Mouse (Mus musculus) neural tube, embryonic 12.5 days (tissue): ENCODE data around the gene Mrpl45. TPM values are rescaled to one million over a fixed set of nuclear protein-coding genes. Genes with fewer than 3 reads are reported as not detected.
"Not testable (repeated sequence)": the region's sequence is repeated elsewhere in the genome, so short reads cannot be mapped to it uniquely, and the experiment has no call there.

ENCODE experiments used
- ATAC-seq: fragments of 200-750 bp; cut with Nextera tagmentation; 2 replicates; pipeline ENCODE4 v1.8.0; 2017; ENCODE audit warnings: low read depth, mild to moderate bottlenecking, moderate TSS enrichment, moderate library complexity; ENCODE audit not compliant: low FRiP score
- H3K27ac ChIP-seq: fragments of 300-500 bp; sonication (generic); 2 replicates; pipeline ENCODE4 v1.5.1; 2016
- H3K27me3 ChIP-seq: fragments of 300-500 bp; sonication (generic); replicated peaks from 2 replicates; pipeline ENCODE4 v1.6.1; 2016; ENCODE audit warnings: mild to moderate bottlenecking
- H3K36me3 ChIP-seq: fragments of 300-500 bp; sonication (generic); 2 replicates; pipeline ENCODE4 v1.6.1; 2016; ENCODE audit warnings: mild to moderate bottlenecking
- H3K4me1 ChIP-seq: fragments of 300-500 bp; sonication (generic); 2 replicates; pipeline ENCODE4 v1.6.1; 2016
- H3K4me2 ChIP-seq: fragments of 300-500 bp; sonication (generic); replicated peaks from 2 replicates; pipeline ENCODE4 v1.6.1; 2016; ENCODE audit warnings: mild to moderate bottlenecking
- H3K4me3 ChIP-seq: fragments of 300-500 bp; sonication (generic); 2 replicates; pipeline ENCODE4 v1.5.1; 2016
- H3K9ac ChIP-seq: fragments of 300-500 bp; sonication (generic); 2 replicates; pipeline ENCODE4 v1.6.1; 2016; ENCODE audit warnings: mild to moderate bottlenecking
- H3K9me3 ChIP-seq: fragments of 300-500 bp; sonication (generic); 2 replicates; pipeline ENCODE4 v1.6.1; 2016; ENCODE audit warnings: mild to moderate bottlenecking
- WGBS: fragments of 180-500 bp; shearing (Covaris S2); methylation state at CpG from one replicate; pipeline ENCODE4 v1.1.7; 2016; 5-methylcytosine and 5-hydroxymethylcytosine counted together
- polyA plus RNA-seq: library from polyadenylated mRNA; unstranded; fragments of >200 nt; fragmentation: Nextera tagmentation; extraction: Ambion mirVana; gene quantifications from 2 replicates; pipeline ENCODE4 v1.2.1, GENCODE M21; 2016

Mrpl45 gene
- polyA plus RNA-seq, 1 experiment from 2014 or later, result 48.9 TPM

DNA sequence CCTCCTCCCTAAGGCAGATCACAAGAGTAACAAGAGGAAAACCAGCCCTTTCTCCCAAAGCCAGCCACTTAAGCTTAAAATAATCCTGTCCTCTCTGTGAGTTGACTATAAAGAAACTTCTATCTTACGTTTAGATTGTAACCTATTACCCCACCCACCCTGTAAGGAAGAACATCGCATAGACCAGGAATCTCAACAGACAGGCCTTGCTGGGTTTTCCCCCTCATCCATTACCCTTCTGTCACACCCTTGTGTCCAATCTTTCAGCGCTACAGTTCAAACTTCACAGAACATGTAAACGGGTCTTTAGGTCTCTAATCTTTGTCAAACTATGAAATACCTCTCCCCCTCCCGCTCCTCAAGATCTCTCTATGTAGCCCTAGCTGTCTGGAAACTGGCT is 10.9 kb upstream of the Mrpl45 start:
- 92% methylated on average over 5 of the region's 5 CpGs for WGBS
- peaks cover 3% of the 10 kb centered on the region for H3K4me1 ChIP-seq
- H3K27me3 ChIP-seq, result no peaks in the 10 kb centered on the region
- H3K4me3 ChIP-seq, result no peak overlapping the region
- H3K9ac ChIP-seq, result no peak overlapping the region
- H3K9me3 ChIP-seq, result no peaks in the 10 kb centered on the region
- H3K36me3 ChIP-seq, result no peaks in the 10 kb centered on the region
- no peak for ATAC-seq
- H3K4me2 ChIP-seq, result no peak overlapping the region
- no peak overlapping the region for H3K27ac ChIP-seq

DNA sequence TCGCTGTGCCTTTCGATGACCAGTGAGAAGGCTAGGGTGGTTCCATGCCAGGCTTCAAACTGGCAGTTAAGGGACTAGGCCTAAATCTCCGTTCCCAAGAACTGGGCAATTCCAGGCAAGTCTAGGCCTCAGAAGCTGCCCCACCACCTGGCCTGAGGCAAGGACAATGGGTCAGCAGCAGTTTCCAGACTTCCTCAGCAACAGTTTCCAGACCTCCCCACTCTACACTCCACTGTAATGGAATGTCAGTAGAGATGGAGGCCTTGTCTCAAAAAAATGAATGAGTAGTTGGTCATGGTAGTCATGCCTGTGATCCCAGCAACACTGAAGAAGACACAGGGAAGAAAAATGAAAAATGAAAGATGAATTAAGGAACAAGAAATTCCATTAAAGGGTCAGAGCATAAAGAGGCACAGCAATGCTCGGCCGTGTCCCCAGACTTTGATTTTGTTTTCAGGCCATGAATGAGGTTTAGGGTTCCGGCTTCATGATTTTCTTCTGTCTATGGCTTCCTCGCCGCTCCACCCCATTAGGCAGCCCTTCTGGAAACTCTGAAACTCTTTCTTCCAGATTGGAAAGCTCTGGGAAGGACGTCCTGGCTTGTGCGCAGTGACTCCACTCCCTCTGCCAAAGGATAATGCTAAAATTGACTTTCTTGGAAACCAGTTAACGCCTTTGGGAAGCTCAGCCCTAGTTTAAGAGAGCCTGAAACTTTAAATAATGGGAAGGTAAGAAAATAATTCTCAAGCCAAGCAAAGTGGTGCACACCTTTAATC is 8.0 kb upstream of the Mrpl45 start:
- no peaks in the 10 kb centered on the region for H3K36me3 ChIP-seq
- no peak for ATAC-seq
- H3K4me3 ChIP-seq, result no peak overlapping the region
- peaks cover 20% of the 10 kb centered on the region for H3K4me1 ChIP-seq
- 93% methylated on average over 11 of the region's 11 CpGs for WGBS
- H3K9me3 ChIP-seq, result no peaks in the 10 kb centered on the region
- H3K27me3 ChIP-seq, result no peaks in the 10 kb centered on the region
- no peak overlapping the region for H3K27ac ChIP-seq
- no peak overlapping the region for H3K9ac ChIP-seq
- H3K4me2 ChIP-seq, result no peak overlapping the region

DNA sequence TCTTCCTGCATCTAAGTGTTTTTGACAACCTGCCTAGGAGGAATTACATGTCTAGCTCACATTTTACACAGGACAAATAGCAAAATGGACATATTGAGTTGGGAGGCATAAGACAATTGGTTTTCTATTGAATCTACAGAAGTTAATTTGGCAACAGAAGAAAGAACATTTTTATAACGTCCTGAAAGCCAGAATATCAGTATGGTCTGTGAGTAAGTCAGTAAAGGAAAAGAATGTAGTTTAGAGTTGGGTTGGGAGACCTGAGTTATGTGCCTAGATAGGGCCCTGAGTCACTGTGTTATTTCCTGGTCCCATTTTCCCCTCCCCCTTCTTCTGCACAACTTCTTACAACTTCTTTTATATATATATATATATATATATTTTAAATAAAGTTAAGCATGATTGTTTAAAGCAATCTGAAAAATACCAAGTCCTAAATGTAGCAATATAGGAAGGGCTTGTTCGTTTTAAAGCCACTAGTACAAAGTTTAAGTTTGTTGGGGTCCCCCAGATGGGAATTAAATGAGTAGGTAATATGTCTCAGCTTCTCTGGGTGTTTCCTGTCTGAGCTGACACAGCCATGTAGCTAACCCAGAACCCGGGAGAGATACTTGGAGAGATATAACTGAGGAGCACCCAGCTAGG is 6.6 kb upstream of the Mrpl45 start:
- 62% methylated on average over 3 of the region's 3 CpGs for WGBS
- Histone ChIP-seq H3K4me3 (no peak overlapping the region), H3K36me3 (no peaks in the 10 kb centered on the region), H3K9ac (no peak overlapping the region), H3K4me1 (peaks cover 20% of the 10 kb centered on the region), H3K27ac (no peak overlapping the region), H3K9me3 (no peaks in the 10 kb centered on the region), H3K4me2 (peak overlapping the region; percentile 73), H3K27me3 (no peaks in the 10 kb centered on the region)
- ATAC-seq, result no peak

DNA sequence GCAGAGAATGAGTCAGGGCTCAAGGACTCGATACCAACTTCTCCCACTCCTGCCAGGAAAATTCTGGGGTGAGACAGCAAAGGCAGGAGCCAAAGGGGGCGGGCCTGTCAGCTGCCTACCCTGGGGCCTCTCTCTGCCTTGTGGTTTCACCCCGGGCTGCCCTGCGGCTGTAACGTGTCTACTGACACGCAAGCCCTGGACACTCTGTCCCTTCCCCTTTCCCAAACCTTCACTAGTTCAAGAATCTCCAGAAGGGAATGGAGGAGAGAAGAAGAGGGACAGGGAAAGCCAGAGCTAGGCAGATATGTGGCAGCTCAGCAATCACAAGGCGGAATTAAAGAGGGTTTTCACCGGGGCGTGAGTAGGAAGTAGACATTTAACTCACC is 6.1 kb upstream of the Mrpl45 start:
- Histone ChIP-seq H3K9me3 (no peaks in the 10 kb centered on the region), H3K36me3 (no peaks in the 10 kb centered on the region), H3K9ac (peak overlapping the region; percentile 38; the same call in 1 of the 2 replicates), H3K4me1 (peaks cover 20% of the 10 kb centered on the region), H3K27ac (no peak overlapping the region), H3K27me3 (no peaks in the 10 kb centered on the region), H3K4me3 (peak overlapping the region; percentile 31), H3K4me2 (peak overlapping the region; percentile 73)
- ATAC-seq, result no peak
- 4% methylated on average over 9 of the region's 9 CpGs for WGBS

DNA sequence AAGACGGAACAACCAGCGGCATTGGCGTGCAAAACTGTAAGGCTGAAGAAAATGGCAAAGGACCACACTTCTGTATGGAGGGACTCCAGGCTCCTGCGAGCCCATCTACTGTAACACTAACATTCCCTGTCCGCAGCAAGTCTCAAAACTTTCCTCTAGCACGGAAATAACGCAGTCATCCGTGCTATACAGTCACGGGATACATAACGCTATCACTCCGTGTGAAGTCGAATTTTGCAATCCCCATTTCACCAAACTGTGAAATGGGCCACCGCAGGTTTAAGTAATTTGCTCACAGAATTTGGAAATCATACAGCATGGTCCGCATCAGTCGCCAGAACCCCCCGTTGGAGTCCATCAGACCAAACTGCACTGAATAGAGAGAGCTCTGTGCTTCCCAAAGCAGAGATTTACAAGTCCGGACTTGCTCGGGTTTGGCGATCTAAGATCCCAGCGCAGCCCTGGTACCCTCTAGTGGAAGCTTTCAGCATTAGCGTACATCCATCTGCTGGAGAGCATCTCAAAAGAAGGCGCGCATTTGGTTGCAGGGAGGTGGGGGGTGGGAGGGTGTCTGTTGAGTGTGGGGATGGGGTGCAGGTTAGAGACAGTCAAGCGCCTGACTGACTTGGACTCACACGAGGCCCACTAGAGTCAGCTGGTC is 5.5 kb upstream of the Mrpl45 start:
- ATAC-seq, result peak; percentile 44; the same call in 1 of the 2 replicates
- Histone ChIP-seq H3K27ac (no peak overlapping the region), H3K4me2 (peak overlapping the region; percentile 73), H3K9me3 (no peaks in the 10 kb centered on the region), H3K36me3 (no peaks in the 10 kb centered on the region), H3K4me1 (peaks cover 20% of the 10 kb centered on the region), H3K9ac (peak overlapping the region; percentile 38; the same call in 1 of the 2 replicates), H3K4me3 (peak overlapping the region; percentile 31), H3K27me3 (no peaks in the 10 kb centered on the region)
- WGBS, result under 1% methylated on average over 25 of the region's 25 CpGs

DNA sequence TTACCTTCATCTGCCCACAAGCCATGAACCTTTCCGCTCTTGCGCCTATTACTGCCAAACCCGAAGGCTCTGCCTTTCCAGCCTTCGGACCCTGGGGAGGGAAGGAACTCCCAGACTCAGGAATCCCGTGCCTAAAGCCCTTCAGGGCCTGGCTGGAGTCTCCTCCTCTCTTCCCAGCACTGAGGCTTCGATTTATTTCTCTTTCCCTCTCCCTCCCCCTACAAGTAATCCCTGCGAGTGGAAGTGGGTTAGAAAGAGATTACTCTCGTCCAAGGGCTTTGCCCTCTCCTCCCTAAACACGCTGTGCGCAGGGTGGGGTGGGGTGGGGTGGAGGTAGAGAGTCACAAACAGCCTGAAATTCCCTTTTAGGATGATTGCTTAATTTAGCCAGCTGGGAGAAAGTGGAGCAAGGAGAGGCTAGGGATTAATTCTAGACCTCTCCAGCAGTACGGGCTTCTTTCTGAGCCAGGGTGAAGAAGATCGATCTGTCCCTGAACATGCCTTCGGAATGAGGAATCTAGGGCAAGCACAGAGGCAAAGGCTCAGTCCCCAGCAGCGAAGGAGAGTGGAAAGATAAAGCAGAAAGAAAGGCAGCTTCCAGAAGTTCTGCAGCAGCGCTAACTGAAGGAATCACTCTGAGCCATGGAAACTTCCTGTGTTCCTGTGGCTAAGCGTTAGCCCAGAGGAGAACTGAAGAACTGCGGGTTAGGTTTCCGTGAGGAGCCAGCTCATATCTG is 4.5 kb upstream of the Mrpl45 start:
- Histone ChIP-seq H3K27me3 (no peaks in the 10 kb centered on the region), H3K4me1 (peaks cover 20% of the 10 kb centered on the region), H3K9ac (peak overlapping the region; percentile 26; the same call in 1 of the 2 replicates), H3K4me3 (peak overlapping the region; percentile 2; the same call in 1 of the 2 replicates), H3K36me3 (no peaks in the 10 kb centered on the region), H3K4me2 (peak overlapping the region; percentile 73), H3K9me3 (no peaks in the 10 kb centered on the region), H3K27ac (no peak overlapping the region)
- 8% methylated on average over 18 of the region's 18 CpGs for WGBS
- ATAC-seq, result no peak

DNA sequence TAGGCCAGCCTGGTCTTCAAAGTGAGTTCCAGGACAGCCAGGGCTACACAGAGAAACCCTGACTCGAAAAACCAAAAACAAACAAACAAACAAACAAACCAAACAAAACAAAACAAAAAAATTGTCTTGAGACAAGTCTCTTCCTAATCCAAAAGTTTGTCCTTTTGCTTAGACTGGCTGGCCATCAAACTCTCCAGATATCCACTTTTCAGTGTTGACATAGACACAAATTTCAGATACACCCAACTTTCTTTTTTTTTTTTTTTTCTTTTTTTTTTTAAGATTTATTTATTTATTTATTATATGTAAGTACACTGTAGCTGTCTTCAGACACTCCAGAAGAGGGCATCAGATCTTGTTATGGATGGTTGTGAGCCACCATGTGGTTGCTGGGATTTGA is 2.6 kb upstream of the Mrpl45 start:
- not testable (repeated sequence) for ATAC-seq, H3K36me3 ChIP-seq, H3K27ac ChIP-seq, H3K9ac ChIP-seq, H3K9me3 ChIP-seq, H3K4me3 ChIP-seq, H3K4me2 ChIP-seq, H3K27me3 ChIP-seq
- WGBS, result 73% methylated on average over 1 of the region's 1 CpGs
- H3K4me1 ChIP-seq, result peaks cover 24% of the 10 kb centered on the region

DNA sequence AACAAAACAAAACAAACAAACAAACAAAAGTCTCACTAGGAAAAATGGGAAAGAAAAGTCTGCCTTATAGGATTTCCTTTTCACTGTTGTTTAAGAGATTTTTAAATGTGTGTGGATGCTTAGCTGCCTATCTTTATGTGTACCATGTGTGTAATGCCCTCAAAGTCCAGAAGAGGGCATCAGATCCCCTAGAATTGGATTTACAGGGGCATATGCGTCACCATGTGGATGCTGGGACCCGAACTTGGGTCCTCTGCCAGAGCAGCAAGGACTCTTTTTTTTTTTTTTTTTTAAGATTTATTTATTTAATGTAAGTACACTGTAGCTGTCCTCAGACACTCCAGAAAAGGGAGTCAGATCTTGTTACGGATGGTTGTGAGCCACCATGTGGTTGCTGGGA is 1.4 kb upstream of the Mrpl45 start:
- WGBS, result 96% methylated on average over 3 of the region's 3 CpGs
- no peak overlapping the region for H3K4me2 ChIP-seq
- no peaks in the 10 kb centered on the region for H3K9me3 ChIP-seq
- no peak overlapping the region for H3K9ac ChIP-seq
- no peak overlapping the region for H3K4me3 ChIP-seq
- ATAC-seq, result no peak
- peaks cover 4% of the 10 kb centered on the region; the same call in 1 of the 2 replicates for H3K36me3 ChIP-seq
- no peak overlapping the region for H3K27ac ChIP-seq
- H3K27me3 ChIP-seq, result no peaks in the 10 kb centered on the region
- peaks cover 24% of the 10 kb centered on the region for H3K4me1 ChIP-seq

DNA sequence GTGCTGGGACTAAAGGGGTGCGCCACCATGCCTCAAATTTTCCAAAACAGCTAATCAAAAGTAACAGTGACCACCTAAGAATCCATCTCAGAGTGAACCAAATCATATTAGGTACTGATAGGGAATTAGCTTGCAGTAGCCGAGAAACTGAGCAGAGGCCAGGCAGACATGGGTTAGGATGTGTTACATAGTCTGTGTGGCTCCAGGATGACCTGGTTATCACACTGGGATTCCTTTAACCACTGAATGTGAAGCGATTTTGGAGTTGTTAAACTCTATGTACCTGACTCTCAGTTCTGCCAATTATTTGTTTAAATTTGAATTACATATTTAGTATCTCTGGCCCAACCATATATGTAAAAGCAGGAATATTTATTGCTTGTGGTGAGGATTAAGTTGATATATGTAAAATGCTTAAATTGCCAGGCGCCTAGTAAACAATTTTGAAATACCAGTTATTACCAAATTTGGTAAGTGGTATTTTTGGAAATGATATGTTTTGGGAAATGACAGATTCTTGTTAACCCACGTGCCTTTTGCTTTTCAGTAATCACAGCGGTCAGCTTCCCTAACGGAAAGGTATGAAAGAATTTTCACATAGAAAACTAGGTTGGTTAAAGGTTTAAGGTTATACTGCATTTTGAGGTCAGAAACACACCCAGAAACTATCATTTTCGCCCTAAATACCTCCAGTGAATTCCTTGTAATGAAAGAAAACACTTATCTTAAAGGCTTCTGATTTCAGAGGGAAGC is 589 bp upstream of the Mrpl45 start:
- Histone ChIP-seq H3K9me3 (no peaks in the 10 kb centered on the region), H3K36me3 (peaks cover 4% of the 10 kb centered on the region; the same call in 1 of the 2 replicates), H3K9ac (no peak overlapping the region), H3K4me2 (peak overlapping the region; percentile 61), H3K27ac (no peak overlapping the region), H3K27me3 (no peaks in the 10 kb centered on the region), H3K4me3 (no peak overlapping the region; the same call in 1 of the 2 replicates), H3K4me1 (peaks cover 18% of the 10 kb centered on the region)
- WGBS, result 52% methylated on average over 8 of the region's 8 CpGs
- no peak; the same call in 1 of the 2 replicates for ATAC-seq

DNA sequence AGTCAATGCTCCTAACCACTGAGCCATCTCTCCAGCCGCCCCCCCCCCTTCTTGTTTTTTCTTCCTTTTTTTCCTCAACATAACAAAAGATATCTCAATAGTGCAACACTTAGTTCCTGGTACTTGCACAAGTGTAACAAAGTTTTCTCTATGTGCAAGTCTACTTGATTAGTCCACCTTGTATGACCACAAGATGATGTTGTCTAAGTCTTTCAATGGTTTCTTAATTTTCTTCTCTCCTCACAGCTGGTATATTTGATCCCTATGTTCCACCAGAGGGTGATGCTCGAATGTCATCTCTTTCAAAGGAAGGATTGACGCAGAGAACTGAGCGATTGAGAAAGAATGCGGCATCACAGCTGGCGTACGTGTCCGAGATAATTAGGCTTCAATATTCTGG is 5.7 kb downstream of the Mrpl45 start:
- H3K27me3 ChIP-seq, result no peaks in the 10 kb centered on the region
- H3K9ac ChIP-seq, result no peak overlapping the region
- peaks cover 3% of the 10 kb centered on the region; the same call in 1 of the 2 replicates for H3K4me1 ChIP-seq
- peaks cover 37% of the 10 kb centered on the region for H3K36me3 ChIP-seq
- H3K4me2 ChIP-seq, result no peak overlapping the region
- no peak overlapping the region for H3K27ac ChIP-seq
- H3K4me3 ChIP-seq, result no peak overlapping the region
- no peaks in the 10 kb centered on the region for H3K9me3 ChIP-seq
- no peak for ATAC-seq
- 93% methylated on average over 8 of the region's 8 CpGs for WGBS

DNA sequence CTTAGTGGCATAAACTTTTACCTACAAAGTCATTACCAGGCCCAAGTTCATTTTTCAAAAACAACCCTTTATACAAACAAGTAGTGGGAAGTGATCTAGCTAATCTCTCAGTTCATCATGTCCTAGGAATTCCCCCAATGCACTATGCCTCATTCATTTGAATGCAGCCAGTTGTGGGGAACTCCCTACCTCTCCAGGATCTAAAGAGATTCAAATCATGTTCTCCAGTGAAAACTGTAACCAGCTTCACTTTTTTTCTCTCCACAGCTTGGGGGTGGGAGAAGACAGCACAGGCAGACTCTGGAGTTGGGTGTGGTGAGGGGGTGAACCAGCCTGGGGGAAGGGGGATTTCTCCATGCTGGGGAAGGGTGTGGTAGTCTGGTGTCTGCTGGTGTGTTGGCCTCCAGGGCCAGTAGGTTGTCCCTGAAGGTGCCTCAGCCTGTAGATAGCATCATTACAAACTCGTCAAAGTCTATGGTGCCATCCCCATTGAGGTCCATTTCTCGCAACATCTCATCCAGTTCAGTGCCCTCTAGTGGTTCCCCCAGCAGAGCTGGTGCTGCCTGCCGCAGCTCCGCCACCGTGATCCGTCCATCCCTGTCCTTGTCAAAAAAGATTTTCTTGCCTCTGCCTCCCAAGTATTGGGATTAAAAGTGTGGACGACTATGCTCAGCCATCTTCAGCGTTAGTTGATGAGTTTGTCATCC is 6.5 kb downstream of the Mrpl45 start:
- H3K4me2 ChIP-seq, H3K4me3 ChIP-seq, H3K27me3 ChIP-seq, H3K9ac ChIP-seq, H3K27ac ChIP-seq, H3K9me3 ChIP-seq, H3K4me1 ChIP-seq, ATAC-seq: not testable (repeated sequence)
- whole genome bisulfite sequencing, result 81% methylated on average over 8 of the region's 8 CpGs
- peaks cover 46% of the 10 kb centered on the region for H3K36me3 ChIP-seq
